Mouse (Mus musculus) retina, postnatal 1 day (tissue): ENCODE results near the gene Krt83.

ENCODE experiments used
- DNase-seq: peaks from one replicate; pipeline ENCODE4 v3.0.0-alpha.2; 2012

Gene Krt83

DNA sequence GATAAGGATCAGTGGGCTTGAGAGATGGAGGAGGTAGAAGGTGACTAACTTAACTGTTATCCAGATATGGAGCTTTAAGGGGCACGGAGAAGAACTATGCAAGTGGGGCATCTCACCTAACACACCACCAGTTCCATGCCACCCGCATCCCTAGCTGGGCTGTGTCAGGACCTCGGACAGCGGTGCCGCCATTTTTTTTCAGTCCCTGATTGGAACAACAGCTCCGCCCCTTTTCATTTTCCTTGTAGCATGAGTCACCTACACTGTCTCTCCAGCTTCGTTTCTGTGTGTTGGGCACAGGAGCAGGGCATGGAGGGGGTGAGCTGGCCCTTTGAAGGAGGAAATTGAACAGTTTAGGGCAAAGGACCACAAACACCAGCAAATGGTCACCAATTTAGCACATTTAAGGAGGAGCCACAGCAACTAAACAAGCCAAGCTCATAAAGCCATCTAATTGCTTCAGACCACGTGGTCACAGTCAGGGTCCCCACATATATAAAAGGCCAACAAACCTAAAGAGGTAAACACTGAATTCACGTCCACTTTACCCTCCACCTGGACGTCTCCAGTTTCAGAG, 18.3 kb downstream of the Krt83 start, which contains the start of gene Krt86:
Krt86 (plus strand) TSS at position 527 of the 577 bp plus-strand sequence.
- DNase-seq = peak; percentile 57

DNA sequence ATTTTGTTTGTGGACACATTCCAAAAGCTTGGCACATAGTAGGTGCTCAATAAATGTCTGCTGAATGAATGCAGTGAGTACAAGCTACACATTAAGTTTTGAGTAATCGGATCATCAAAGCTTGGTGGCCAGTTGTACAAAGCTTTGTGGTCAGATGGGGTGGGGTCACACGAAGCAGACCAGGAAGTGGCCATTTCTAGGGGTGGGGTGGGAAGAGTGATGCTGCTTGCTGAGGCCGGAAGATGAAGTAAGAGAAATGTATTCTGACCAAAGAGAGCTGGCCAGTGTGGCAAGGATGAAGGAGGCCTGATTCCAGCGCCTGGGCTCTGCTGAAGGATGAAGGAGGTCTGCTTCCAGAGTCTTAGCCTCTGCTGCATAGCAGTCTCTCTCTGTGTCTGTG, 22.2 kb downstream of the Krt83 start:
- no peak for DNase-seq

DNA sequence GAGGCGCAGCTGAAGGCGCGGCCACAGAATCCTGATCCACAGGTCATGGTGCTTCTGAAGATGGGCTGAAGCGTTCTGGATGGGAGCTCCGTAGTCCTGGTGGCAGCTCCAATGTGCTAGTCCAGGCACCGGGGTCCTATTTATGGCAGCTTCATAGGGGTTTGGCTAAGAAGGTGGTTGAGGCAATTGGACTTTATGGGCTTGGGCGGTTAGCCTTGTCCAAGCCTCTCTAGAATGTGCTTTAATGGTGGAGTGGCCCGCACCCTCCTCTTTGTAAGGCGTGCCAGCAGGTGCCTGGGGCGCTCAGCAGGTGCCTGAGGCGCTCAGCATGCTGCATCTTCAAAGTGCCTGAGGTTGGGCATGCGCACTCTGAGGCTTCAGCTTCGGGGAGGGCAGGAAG, 27.7 kb downstream of the Krt83 start, which contains the start of gene Krt81:
Krt81 (minus strand) TSS at position 101 of the 400 bp plus-strand sequence.
- DNase-seq = no peak

DNA sequence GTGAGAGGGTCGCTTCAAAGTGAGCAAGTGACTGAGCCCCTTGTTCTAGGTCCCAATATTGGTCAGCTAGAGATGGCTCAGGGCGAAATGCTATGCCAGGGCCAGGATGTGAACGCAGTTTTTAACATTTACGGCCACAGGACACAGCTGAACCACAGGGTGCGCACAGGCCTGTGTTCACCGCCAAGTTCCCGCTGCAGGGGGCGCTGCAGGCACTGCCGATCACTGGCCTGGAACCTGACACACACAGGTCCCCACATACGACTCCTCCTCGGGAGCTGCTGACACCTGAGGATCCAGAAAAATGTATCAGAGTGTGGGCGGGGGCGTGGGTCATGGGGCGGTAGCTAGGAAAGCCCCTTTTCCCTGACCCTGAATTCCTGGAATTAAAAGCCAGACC, 32.0 kb downstream of the Krt83 start:
- no peak for DNase-seq

DNA sequence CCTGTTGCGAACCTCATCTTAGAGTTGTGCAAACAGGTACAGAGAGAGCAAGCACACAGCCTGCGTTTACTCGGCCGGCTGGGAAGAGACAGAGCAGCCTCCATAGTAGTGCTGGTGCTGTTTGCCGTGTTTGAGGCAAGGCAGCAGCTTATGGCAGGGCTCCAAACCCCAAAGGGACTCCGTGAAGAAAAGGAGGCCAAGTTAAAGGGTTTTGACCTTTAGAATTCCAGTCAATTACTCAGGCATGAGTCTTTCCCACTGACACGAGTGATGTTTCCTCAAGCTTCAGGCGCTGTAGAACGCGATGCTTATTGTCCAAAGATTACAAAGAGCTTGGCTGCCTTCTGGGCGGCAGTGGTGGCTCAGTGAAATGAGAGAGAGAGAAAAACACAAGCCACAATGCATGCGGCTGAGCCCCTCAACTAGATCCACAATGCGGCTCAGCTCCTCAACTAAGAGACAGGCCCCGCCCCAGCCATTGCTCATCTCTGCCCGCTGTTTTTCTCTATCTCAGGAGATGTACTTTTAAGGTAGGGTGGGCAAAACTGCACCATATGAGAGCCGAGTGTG, 32.9 kb downstream of the Krt83 start:
- DNase-seq = peak; percentile 69

DNA sequence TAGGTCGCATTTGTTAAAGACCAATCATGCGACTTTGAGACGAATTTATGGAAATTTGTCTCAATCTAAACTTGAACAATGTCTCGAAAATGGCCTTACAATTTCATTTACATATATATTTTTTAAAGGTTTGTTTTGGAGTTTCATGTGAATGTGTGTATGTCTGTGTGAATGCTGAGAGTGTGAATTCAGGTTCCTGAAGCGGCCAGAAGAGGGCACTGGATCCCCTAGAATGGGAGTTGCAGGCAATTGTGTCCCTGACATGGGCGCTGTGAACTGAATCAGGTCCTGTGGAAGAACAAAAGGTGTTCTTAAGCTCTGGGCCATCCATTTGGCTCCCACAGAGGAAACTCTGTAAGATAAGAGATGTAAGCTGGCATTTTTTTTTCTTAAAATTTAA, 35.4 kb downstream of the Krt83 start:
- no peak for DNase-seq

DNA sequence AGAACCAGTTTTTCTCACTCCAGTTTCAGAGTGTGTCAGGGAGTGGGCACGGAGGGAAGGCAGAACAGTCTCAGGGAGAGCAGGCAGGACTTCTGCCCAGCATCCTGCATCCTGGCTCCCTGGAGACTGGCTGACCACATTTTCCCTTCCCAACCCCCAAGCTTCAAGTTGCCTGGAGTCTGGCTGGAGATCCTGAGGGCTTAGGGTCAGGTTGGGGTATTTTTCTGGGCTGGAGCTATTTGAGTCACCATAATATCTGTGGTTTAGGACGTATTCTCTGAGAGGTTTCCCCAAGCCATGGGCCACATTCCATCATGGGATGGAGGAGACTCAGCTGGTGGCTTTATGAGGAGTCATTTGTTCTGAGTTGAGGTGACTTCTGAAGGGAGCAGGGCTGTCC, 36.0 kb downstream of the Krt83 start:
- no peak for DNase-seq

DNA sequence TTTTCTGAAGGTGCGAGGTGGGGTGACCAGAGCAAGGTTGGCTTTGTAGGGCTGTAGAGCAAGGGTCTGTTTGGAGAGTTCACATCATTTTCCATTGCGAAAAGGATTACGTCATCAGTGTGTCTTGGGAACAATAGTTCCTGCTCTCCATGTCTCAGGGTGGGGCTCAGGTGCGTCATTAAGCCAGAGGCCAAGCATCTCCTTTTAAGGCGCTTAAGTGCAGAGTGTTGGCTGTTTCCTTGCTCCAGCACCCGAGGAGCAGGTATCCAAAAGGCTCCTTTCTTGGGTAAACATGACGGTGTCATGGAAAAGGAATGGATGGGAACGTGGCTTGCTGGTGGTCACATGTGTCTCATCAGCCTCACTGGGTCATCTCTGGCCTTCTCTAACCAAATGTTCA, 36.5 kb downstream of the Krt83 start:
- DNase-seq = no peak

DNA sequence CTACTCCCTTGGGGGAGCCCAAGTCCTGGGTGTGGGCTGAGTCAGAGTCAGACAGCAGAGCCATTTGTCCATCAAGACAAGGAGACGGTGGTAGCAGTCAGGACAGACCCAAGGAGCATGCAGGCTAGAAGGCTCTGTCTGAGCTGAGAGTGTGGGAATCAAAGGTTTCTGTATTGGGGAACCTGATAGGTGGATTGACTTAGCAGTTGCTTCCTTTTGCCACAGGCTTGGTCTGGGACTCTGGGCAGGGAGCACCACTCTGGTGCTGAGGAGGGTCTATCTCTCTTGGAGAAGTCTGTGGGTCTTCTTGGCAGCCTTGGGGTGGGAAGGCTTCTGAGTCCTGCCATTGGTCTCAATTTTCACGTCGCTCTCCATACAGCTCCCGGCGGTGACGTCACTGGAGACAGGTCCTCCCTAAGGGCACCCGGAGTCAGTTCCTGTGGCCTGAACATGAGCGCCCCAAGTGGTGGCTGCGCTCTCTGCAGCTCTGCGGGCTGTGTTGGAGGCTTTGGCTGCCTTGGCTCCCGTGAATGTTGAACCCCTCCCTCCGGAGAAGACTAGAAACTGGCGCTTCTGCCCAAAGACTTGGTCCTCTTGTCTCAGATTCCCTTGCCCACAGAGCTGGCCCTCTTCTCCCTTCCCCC, 38.1 kb downstream of the Krt83 start:
- peak; percentile 83 for DNase-seq

DNA sequence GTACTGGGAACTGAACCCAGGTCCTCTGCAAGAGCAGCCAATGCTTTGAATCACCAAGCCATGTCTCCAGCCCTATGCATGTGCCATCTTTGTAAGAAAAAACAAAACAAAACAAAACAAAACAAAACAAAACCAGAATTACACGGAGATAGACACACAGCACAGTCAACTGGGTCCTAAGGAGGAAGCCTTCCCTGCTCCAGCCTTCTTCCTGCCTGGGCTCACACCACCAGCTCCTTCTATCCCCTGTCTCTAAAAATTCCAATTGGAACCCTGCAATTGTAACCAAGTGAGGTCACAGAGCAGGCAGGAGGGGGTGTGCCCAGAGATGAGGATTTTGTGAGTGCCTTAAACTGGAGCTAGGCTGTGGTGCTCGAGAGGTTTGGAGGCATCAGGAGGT, 43.9 kb downstream of the Krt83 start, which contains the start of gene Krt88:
Krt88 (plus strand) TSS at position 301 of the 400 bp plus-strand sequence.
- DNase-seq = no peak

DNA sequence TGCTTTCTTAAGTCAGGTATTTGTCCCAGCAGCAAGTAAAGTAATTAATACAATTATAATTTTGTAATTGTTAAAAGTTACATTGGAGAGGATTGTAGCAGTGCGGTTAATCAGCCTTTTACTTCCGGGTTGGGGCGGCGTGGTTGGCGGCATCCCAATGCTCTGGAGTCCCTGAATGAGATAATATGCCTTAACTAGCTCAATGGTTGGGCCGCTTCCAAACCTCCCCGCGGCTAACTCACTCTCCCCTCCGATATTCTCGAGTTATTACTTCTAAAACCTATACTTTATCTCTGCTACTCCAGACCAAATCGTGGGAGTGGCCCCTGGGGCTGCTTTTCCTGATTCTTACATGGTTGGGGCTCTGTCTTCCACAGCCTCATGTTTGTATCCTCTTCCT, 44.7 kb downstream of the Krt83 start:
- DNase-seq = no peak

DNA sequence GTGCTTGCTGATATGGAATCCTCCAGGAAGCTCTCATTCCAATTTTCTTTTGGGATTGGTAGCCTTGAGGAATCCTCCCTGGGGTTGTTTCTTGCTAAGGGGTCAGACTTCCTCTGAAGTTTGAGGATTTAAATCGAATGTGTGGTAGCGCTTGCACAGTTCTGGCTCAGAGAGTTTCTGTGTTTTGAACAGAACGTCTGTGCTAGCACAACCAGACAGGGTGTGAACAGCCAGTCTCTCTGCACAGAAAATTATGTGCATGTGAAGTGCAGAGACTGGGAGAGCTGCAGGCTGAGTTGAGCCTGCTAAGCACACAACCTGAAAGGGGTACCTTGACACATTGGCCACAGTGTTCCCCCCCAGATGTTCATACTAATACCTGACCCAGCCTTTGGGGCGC, 50.5 kb downstream of the Krt83 start:
- DNase-seq = no peak

DNA sequence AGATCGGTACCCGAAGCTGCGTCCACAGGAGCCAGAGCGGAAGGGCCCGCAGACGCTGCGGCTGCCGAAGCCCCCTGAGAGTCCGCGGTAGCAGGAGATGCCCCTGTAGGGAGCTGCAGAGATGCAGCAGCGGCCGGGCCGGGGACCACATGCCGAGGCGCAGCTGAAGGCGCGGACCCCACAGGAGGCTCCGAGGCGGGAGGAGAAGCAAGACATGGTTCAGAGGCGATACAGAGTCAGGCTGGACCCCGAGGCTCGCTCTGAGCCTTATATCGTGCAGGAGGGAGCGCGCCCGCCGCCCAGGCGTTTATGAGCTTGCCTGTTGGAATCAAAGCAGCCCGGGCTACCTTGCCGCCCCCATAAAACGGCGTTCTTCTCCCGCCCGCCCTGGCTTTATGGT, 52.8 kb downstream of the Krt83 start, which contains the start of gene Krt87:
Krt87 (minus strand) TSS at position 250 of the 400 bp plus-strand sequence.
- peak; percentile 42 for DNase-seq

DNA sequence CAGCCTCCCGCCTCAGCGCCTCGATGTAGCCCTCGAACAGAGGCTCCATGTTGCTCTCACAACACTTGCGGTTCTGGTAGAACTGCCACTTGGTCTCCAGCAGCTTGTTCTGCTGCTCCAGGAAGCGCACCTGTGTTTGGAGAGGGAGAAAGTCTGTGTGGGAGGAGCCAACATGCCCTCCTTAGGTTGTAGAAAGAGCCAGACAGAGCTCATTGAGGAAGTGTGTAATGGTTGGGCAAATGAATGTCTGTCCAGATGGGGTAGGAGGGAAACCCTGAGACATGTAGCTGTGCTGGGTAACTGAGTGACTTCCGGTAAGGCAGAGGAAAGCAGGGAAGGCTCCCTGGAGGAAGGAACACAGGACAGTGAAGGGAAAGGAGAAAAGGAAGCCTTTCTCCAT, 54.7 kb downstream of the Krt83 start:
- DNase-seq = no peak
